Mouse (Mus musculus): Measurements from ENCODE around the gene Ocrl. TPM values are rescaled to one million over a fixed set of nuclear protein-coding genes. Genes with fewer than 3 reads are reported as not detected.

Ocrl gene
- 11.3 and 11.7 TPM in 2 replicates for polyA plus RNA-seq (2015; fragmentation: Nextera tagmentation; extraction: Ambion mirVana)

- Histone ChIP-seq H3K9ac (peak within 1 kb of the TSS; percentile 87), H3K27me3 (replicated peaks) (no peaks in the 10 kb centered on the region), H3K9me3 (no peaks in the 10 kb centered on the region), H3K36me3 (no peaks in the 10 kb centered on the region), H3K4me3 (peak within 1 kb of the TSS; percentile 76), H3K4me2 (peak within 1 kb of the TSS; percentile 69), H3K4me1 (no peaks in the 10 kb centered on the region; the same call in 1 of the 2 replicates), H3K27ac (replicated peaks) (peak within 1 kb of the TSS; percentile 72)
- 13% methylated on average over 31 of the region's 35 CpGs for WGBS
- peak; percentile 42 for ATAC-seq (ENCODE audit: extremely low read depth, insufficient number of reproducible peaks, low FRiP score, low TSS enrichment)
These were observed at the start of gene Ocrl for GRCm38 (mm10) chrX:47912306-47912792. TSS of gene Ocrl (plus strand) at chrX:47912387.

GRCm38 (mm10) chrX:47880052-47880451 lies 32.1 kb upstream of the Ocrl start:
- Histone ChIP-seq H3K9me3 (no peaks in the 10 kb centered on the region), H3K4me3 (no peak overlapping the region), H3K4me2 (no peak overlapping the region), H3K27me3 (replicated peaks) (no peaks in the 10 kb centered on the region), H3K4me1 (peaks cover 7% of the 10 kb centered on the region), H3K36me3 (peaks cover 18% of the 10 kb centered on the region), H3K9ac (no peak overlapping the region), H3K27ac (replicated peaks) (0 out of 2 replicates have a peak overlapping the region, but pooled peaks have one; percentile 45)
- no peak for ATAC-seq (ENCODE audit: extremely low read depth, insufficient number of reproducible peaks, low FRiP score, low TSS enrichment)
- 33% methylated on average over 2 of the region's 2 CpGs for WGBS

GRCm38 (mm10) chrX:47882813-47883212 lies 29.4 kb upstream of the Ocrl start:
- peaks cover 18% of the 10 kb centered on the region for H3K36me3 ChIP-seq
- H3K4me2 ChIP-seq: no peak overlapping the region
- ATAC-seq (ENCODE audit: extremely low read depth, insufficient number of reproducible peaks, low FRiP score, low TSS enrichment): no peak
- no peaks in the 10 kb centered on the region for H3K9me3 ChIP-seq
- no peak overlapping the region for H3K9ac ChIP-seq
- peaks cover 7% of the 10 kb centered on the region for H3K4me1 ChIP-seq
- no peak overlapping the region for H3K4me3 ChIP-seq
- no peak overlapping the region for H3K27ac ChIP-seq (replicated peaks)
- no peaks in the 10 kb centered on the region for H3K27me3 ChIP-seq (replicated peaks)
- WGBS: 76% methylated on average over 6 of the region's 6 CpGs

- no peak overlapping the region for H3K4me2 ChIP-seq
These were observed 24.8 kb upstream of the Ocrl start for GRCm38 (mm10) chrX:47887401-47887800.

GRCm38 (mm10) chrX:47891243-47891906 lies 20.8 kb upstream of the Ocrl start:
- Histone ChIP-seq H3K4me2 (peak overlapping the region; percentile 70), H3K36me3 (no peaks in the 10 kb centered on the region), H3K27ac (replicated peaks) (peak overlapping the region; percentile 82), H3K27me3 (replicated peaks) (no peaks in the 10 kb centered on the region), H3K4me3 (peak overlapping the region; percentile 71), H3K4me1 (no peaks in the 10 kb centered on the region), H3K9me3 (no peaks in the 10 kb centered on the region), H3K9ac (peak overlapping the region; percentile 85)
- ATAC-seq (ENCODE audit: extremely low read depth, insufficient number of reproducible peaks, low FRiP score, low TSS enrichment): no peak
- 14% methylated on average over 8 of the region's 12 CpGs for WGBS

More at GRCm38 (mm10) chrX:47887401-47887800, 24.8 kb upstream of the Ocrl start:
- H3K4me1 ChIP-seq: no peaks in the 10 kb centered on the region
- H3K9ac ChIP-seq: no peak overlapping the region
- H3K9me3 ChIP-seq: no peaks in the 10 kb centered on the region
- WGBS: 50% methylated on average over 2 of the region's 2 CpGs
- no peak for ATAC-seq (ENCODE audit: extremely low read depth, insufficient number of reproducible peaks, low FRiP score, low TSS enrichment)
- no peaks in the 10 kb centered on the region for H3K27me3 ChIP-seq (replicated peaks)
- no peak overlapping the region for H3K27ac ChIP-seq (replicated peaks)
- no peak overlapping the region for H3K4me3 ChIP-seq
- peaks cover 15% of the 10 kb centered on the region for H3K36me3 ChIP-seq

GRCm38 (mm10) chrX:47891907-47892430 lies 20.2 kb upstream of the Ocrl start:
- H3K27ac ChIP-seq (replicated peaks): peak overlapping the region; percentile 82
- peak overlapping the region; percentile 70 for H3K4me2 ChIP-seq
- no peaks in the 10 kb centered on the region for H3K36me3 ChIP-seq
- H3K9me3 ChIP-seq: no peaks in the 10 kb centered on the region
- peak overlapping the region; percentile 71 for H3K4me3 ChIP-seq
- ATAC-seq (ENCODE audit: extremely low read depth, insufficient number of reproducible peaks, low FRiP score, low TSS enrichment): 0 out of 2 replicates have a peak, but pooled peaks have one; percentile 19
- 11% methylated on average over 34 of the region's 36 CpGs for WGBS
- peak overlapping the region; percentile 85 for H3K9ac ChIP-seq
- no peaks in the 10 kb centered on the region for H3K4me1 ChIP-seq
- H3K27me3 ChIP-seq (replicated peaks): no peaks in the 10 kb centered on the region

- no peaks in the 10 kb centered on the region for H3K9me3 ChIP-seq
- 18% methylated on average over 15 of the region's 17 CpGs for WGBS
- no peaks in the 10 kb centered on the region for H3K36me3 ChIP-seq
- H3K9ac ChIP-seq: peak within 1 kb of the TSS; percentile 85
- no peaks in the 10 kb centered on the region for H3K27me3 ChIP-seq (replicated peaks)
- no peaks in the 10 kb centered on the region for H3K4me1 ChIP-seq
- peak within 1 kb of the TSS; percentile 82 for H3K27ac ChIP-seq (replicated peaks)
- peak within 1 kb of the TSS; percentile 70 for H3K4me2 ChIP-seq
- no peak for ATAC-seq (ENCODE audit: extremely low read depth, insufficient number of reproducible peaks, low FRiP score, low TSS enrichment)
- H3K4me3 ChIP-seq: peak within 1 kb of the TSS; percentile 71
These were observed 19.7 kb upstream of the Ocrl start, which contains the start of gene Smarca1 for GRCm38 (mm10) chrX:47892431-47893024. TSS of gene Smarca1 (minus strand) at chrX:47892974.

- Histone ChIP-seq H3K27ac (replicated peaks) (no peak overlapping the region; the same call in 1 of the 2 replicates), H3K9me3 (no peaks in the 10 kb centered on the region), H3K4me1 (no peaks in the 10 kb centered on the region; the same call in 1 of the 2 replicates), H3K27me3 (replicated peaks) (no peaks in the 10 kb centered on the region), H3K36me3 (no peaks in the 10 kb centered on the region), H3K9ac (peak overlapping the region; percentile 87), H3K4me2 (peak overlapping the region; percentile 69), H3K4me3 (peak overlapping the region; percentile 76)
- no peak for ATAC-seq (ENCODE audit: extremely low read depth, insufficient number of reproducible peaks, low FRiP score, low TSS enrichment)
- WGBS: 16% methylated on average over 8 of the region's 8 CpGs
These were observed 836 bp downstream of the Ocrl start for GRCm38 (mm10) chrX:47912904-47913542.

- 83% methylated on average over 7 of the region's 7 CpGs for WGBS
- H3K36me3 ChIP-seq: no peaks in the 10 kb centered on the region
- ATAC-seq (ENCODE audit: extremely low read depth, insufficient number of reproducible peaks, low FRiP score, low TSS enrichment): no peak
- no peak overlapping the region for H3K27ac ChIP-seq (replicated peaks)
- peak overlapping the region; percentile 69 for H3K4me2 ChIP-seq
- H3K4me3 ChIP-seq: peak overlapping the region; percentile 76
- no peaks in the 10 kb centered on the region for H3K27me3 ChIP-seq (replicated peaks)
- no peak overlapping the region for H3K9ac ChIP-seq
- no peaks in the 10 kb centered on the region; the same call in 1 of the 2 replicates for H3K4me1 ChIP-seq
- H3K9me3 ChIP-seq: no peaks in the 10 kb centered on the region
These were observed 1.4 kb downstream of the Ocrl start for GRCm38 (mm10) chrX:47913543-47913938.

- Histone ChIP-seq H3K27ac (replicated peaks) (no peak overlapping the region), H3K36me3 (no peaks in the 10 kb centered on the region), H3K4me1 (no peaks in the 10 kb centered on the region; the same call in 1 of the 2 replicates), H3K9me3 (no peaks in the 10 kb centered on the region), H3K4me3 (no peak overlapping the region), H3K27me3 (replicated peaks) (no peaks in the 10 kb centered on the region), H3K4me2 (no peak overlapping the region), H3K9ac (no peak overlapping the region)
- no peak for ATAC-seq (ENCODE audit: extremely low read depth, insufficient number of reproducible peaks, low FRiP score, low TSS enrichment)
- 58% methylated on average over 1 of the region's 1 CpGs for WGBS
These were observed 4.6 kb downstream of the Ocrl start for GRCm38 (mm10) chrX:47916831-47917230.

GRCm38 (mm10) chrX:47920541-47920940 lies 8.4 kb downstream of the Ocrl start:
- no peaks in the 10 kb centered on the region for H3K4me1 ChIP-seq
- peaks cover under 1% of the 10 kb centered on the region; the same call in 1 of the 2 replicates for H3K36me3 ChIP-seq
- H3K9me3 ChIP-seq: no peaks in the 10 kb centered on the region
- H3K4me3 ChIP-seq: no peak overlapping the region
- H3K4me2 ChIP-seq: no peak overlapping the region
- ATAC-seq (ENCODE audit: extremely low read depth, insufficient number of reproducible peaks, low FRiP score, low TSS enrichment): no peak
- H3K27ac ChIP-seq (replicated peaks): no peak overlapping the region
- 76% methylated on average over 5 of the region's 5 CpGs for WGBS
- no peak overlapping the region for H3K9ac ChIP-seq
- H3K27me3 ChIP-seq (replicated peaks): no peaks in the 10 kb centered on the region
